Mouse (Mus musculus): ENCODE data around the gene Gcnt3. TPM values are rescaled to one million over a fixed set of nuclear protein-coding genes. Genes with fewer than 3 reads are reported as not detected.
A peak's percentile ranks its signal among the peaks of the same experiment; 100 is the strongest.
"Not testable (repeated sequence)": the region's sequence is repeated elsewhere in the genome, so short reads cannot be mapped to it uniquely, and the experiment has no call there.

Gene Gcnt3
- total RNA-seq, 2 experiments from 2014 or later: not detected

- no peak for ATAC-seq (replicated peaks; ENCODE audit: low FRiP score, low TSS enrichment, poor library complexity, severe bottlenecking)
Measured at GRCm38 (mm10) chr9:70047839-70048238, 10.0 kb upstream of the Gcnt3 start.

DNA sequence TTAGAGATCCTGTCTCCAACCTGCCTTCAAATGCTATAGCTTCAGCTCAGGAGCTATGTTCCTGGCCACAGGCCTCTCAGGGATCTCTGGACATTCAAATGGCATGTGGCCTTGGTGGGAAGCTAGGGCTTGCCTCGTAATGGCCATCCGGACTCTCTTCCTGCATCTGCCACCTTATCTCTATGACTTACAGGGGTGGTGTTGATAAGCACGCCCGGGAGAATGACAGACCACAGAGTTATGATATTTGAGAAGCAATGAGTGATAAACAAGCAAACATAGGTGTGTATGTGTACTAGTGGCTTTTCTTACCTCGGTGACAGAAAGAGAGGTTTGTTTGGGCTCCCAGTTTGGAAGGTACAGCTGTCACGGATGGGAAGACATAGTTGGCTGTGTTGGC, 8.4 kb upstream of the Gcnt3 start:
- ATAC-seq (replicated peaks; ENCODE audit: low FRiP score, low TSS enrichment, poor library complexity, severe bottlenecking): peak; percentile 57

DNA sequence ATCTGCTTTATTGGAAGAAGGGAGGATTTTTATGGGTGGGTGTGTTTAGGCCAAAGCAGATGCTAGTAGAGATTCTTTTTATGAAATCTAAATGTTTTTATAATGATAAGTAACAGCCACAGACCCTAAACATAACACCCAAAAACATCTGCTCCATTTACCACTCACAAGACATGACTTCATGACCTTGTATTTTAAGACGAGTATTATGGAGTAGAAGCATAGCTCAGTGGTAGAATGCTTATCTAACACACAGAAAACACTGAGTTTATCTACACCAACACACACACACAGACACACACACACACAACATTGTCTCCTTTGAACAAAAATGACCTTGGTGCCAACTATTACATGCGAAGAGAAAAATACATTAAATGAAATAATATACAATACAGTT, 7.0 kb upstream of the Gcnt3 start:
- ATAC-seq (replicated peaks; ENCODE audit: low FRiP score, low TSS enrichment, poor library complexity, severe bottlenecking): peak; percentile 81

DNA sequence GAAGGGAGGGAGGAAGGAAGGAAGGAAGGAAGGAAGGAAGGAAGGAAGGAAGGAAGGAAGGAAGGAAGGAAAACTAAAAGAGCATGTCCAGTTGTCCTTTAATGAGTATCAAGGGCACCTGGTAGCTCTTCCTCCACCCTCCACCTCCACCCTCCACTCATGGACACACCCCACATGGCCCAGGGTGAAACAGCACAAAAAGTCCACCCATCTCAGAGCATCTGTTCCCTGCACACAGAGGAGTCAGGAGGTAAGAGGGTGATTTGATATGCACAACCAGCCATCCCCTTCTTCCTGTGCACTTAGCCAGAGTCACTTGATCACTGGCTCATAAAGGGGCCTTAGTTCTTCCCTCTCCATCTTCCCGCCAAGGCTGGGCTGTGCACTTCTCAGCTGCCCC, 5.0 kb upstream of the Gcnt3 start:
- ATAC-seq (replicated peaks; ENCODE audit: low FRiP score, low TSS enrichment, poor library complexity, severe bottlenecking): no peak

DNA sequence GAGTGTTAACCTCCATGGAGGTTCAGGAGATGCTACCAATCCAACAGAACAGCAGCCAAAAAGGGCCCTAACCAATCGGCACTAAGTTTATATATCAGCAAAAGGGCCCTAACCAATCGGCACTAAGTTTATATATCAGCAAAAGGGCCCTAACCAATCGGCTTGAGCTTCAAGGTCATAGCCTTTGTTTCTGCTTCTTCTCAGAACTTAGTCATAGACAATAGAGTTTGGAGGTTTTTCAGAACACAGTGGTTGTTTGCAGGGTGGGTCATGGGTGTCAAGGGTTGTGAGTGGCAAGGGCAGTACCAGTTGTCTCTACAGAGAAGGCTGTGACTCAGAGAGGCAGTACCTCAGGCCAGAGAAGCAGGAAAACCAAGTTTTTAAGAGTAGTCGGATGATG, 4.2 kb upstream of the Gcnt3 start:
- no peak for ATAC-seq (replicated peaks; ENCODE audit: low FRiP score, low TSS enrichment, poor library complexity, severe bottlenecking)

DNA sequence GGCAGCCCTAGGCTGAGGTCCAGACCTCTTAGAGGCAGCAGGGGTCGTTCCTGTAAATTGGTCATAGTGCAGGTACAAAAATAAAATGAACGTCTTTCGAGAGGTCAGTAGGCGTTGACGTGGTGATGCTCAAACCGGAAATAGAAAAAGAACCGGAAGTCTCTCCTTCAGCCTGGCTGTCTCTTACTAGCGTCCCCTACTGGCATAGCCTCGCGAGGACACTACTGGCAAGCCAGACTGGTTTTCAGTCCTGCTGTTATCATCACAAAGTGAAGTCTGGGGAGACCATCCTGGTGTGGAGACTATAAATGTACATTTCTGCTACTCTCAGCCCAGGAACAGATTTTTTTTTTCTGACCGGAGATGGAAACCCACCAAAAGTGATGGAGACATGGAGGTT, 2.7 kb upstream of the Gcnt3 start:
- no peak for ATAC-seq (replicated peaks; ENCODE audit: low FRiP score, low TSS enrichment, poor library complexity, severe bottlenecking)

- ATAC-seq (replicated peaks; ENCODE audit: low FRiP score, low TSS enrichment, poor library complexity, severe bottlenecking): no peak
Measured at GRCm38 (mm10) chr9:70039597-70040385, 1.9 kb upstream of the Gcnt3 start.

DNA sequence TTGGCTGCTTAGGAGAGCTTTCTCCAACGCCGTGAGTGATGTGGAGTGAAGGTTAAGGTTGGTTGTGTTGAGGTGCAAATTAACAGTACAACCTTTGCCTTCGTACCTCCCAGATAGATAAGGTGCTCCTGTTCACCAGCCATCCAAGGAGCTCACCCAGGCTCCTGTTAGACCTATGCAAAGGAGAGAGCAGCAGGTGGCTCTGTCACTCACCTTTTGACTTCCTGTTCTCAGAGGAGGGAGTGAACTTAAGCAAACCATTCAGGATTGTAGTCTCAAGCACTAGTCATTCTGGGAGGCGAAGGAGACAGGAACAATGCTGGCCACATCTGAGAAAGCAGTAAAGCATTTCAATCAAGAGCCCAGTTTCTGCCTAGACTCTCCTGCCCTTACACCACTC, 1.2 kb downstream of the Gcnt3 start:
- ATAC-seq (replicated peaks; ENCODE audit: low FRiP score, low TSS enrichment, poor library complexity, severe bottlenecking): no peak

DNA sequence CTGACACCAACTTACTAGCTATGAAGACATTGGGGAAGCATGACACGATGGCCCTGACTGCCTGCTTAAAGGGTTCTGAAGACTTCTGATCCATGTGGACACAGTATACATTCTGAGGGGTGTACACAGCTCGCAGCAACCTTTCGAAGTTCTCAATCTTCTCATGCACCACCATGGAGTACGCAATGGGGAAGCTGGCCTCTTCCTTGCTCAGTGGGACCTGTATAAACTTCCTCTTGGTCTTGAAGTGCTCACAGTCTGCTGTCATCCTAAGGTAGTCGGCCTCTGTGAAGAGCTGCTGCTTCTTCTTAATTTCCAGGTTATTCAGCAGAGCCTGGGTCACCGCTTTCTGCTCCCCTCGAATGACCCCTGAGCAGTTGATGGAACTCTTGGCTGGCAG, 3.2 kb downstream of the Gcnt3 start:
- no peak for ATAC-seq (replicated peaks; ENCODE audit: low FRiP score, low TSS enrichment, poor library complexity, severe bottlenecking)

DNA sequence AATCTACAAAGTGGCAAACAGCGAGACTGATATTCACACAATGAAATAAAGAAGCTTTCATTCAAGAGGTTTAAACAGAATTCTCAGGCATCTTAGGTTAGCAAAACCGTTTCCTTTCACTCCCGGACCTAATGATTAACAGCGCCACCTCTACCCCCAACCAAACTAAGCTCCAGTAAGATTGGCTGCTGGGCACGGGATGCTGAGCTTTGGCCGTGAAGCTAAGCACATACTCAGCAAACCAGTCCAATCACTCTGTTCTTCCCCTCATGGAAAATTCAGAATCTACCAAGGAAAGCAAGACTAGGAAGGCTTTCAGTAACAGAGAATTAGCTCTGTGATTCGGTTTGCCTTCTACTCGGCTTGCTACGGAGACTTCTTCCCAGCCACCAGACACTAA, 4.8 kb downstream of the Gcnt3 start:
- no peak for ATAC-seq (replicated peaks; ENCODE audit: low FRiP score, low TSS enrichment, poor library complexity, severe bottlenecking)

DNA sequence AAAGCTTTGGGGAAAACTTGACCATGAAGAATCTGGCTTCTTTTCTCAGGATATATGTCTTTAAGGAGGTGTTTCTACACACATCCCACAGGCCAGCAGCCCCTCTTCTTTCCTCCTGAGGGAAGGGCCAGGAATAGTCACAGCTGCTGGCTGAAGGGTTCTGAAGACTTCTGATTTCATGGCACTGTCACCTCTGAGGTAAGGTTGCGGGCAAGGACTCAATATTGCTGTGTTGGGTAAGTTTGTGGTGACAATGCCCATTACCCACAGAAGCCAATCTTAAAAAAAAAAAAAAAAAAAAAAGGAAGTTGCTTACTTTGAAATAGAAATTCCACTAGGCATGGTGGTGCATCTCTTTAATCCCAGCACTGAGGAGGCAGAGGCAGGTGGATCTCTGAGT, 5.7 kb downstream of the Gcnt3 start:
- no peak for ATAC-seq (replicated peaks; ENCODE audit: low FRiP score, low TSS enrichment, poor library complexity, severe bottlenecking)

DNA sequence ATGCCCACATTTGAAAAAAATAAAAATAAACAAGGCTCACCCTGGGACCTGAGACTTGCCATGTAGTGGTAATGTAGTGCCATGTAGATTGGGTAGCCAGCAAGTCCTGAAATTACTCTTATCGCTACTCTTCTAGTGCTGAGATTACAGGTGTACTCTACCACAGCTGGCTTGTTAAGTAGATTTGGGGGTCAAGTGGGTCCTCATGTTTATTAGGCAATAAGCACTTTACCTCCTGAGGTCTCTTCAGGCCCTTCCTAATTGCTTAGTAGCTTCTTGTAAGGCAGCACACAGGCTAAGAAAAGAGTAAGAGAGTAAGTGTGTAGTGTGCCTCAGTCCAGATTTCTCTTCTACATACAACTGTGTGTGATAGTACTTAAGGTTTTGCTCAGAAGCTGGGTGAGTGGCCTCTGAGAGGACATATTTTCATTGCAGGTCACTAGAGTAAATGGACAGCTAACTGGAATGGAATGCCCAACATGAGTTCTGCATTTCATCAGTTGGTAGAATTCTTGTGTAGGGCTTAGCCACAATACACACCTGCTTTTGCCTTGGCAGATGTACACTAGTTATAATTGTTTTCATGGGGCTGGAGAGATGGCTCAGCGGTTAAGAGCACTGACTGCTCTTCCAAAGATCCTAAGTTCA, 12.4 kb downstream of the Gcnt3 start:
- no peak for ATAC-seq (replicated peaks; ENCODE audit: low FRiP score, low TSS enrichment, poor library complexity, severe bottlenecking)

- ATAC-seq (replicated peaks; ENCODE audit: low FRiP score, low TSS enrichment, poor library complexity, severe bottlenecking): no peak
Measured at GRCm38 (mm10) chr9:70024648-70025047, 13.2 kb downstream of the Gcnt3 start.

- ATAC-seq (replicated peaks; ENCODE audit: low FRiP score, low TSS enrichment, poor library complexity, severe bottlenecking): not testable (repeated sequence)
Measured at GRCm38 (mm10) chr9:70023615-70024014, 14.3 kb downstream of the Gcnt3 start.

GRCm38 (mm10) chr9:70022083-70022482, 15.8 kb downstream of the Gcnt3 start:
- ATAC-seq (replicated peaks; ENCODE audit: low FRiP score, low TSS enrichment, poor library complexity, severe bottlenecking): no peak

DNA sequence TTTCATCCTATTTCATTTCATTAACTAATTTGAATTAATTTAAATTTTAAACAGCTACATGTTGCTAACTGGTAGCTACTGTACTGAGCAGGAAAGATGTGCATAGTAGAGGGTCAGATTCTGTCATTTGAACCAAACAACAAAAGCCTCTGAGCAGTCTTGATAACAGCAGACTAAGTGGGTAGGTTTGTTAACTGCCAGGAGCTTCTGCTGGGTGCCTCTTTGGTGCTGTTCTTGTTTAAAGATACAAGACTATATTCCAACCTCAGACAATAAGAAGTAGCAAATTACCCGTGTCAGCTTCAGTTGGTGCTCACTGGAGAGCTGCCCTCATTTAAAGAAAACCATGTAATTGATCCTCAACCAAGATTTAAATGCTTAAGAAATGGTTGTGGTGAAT, 16.3 kb downstream of the Gcnt3 start:
- peak; percentile 78 for ATAC-seq (replicated peaks; ENCODE audit: low FRiP score, low TSS enrichment, poor library complexity, severe bottlenecking)

DNA sequence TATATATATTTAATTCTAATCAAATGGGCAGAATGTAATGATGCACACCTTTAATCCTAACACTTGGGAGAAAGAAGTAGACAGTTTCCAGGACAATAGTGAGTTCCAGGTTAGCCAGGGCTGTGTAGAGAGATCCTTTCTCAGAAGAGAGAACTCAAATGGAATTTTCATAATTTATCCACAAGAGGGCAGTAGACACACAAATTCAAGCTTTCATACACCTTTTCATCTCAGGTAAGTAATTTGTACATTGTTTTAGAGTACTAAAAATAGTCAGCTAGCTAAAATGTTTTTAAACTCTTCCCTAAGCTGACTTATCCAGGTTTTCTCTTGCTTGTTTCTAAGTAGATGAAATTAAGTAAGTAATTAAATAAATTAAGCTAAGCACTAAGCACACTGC, 19.0 kb downstream of the Gcnt3 start:
- no peak for ATAC-seq (replicated peaks; ENCODE audit: low FRiP score, low TSS enrichment, poor library complexity, severe bottlenecking)

DNA sequence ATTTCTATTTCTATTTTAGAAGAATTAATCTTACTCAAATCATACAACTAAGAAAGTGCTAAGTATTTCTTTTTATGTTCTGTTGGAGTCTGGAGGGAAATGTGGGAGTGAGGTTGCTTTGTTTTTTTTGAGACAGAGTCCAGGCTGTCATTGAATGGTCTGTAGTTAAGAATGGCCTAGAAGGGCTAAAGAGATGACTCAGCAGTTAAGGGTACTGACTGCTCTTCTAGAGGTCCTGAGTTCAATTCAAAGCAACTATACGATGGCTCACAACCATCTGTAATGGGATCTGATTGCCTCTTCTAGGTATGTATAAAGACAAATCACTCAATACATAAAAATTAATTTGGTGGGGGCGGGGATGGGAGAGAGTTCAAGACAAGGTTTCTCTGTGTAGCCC, 22.3 kb downstream of the Gcnt3 start:
- ATAC-seq (replicated peaks; ENCODE audit: low FRiP score, low TSS enrichment, poor library complexity, severe bottlenecking): no peak

DNA sequence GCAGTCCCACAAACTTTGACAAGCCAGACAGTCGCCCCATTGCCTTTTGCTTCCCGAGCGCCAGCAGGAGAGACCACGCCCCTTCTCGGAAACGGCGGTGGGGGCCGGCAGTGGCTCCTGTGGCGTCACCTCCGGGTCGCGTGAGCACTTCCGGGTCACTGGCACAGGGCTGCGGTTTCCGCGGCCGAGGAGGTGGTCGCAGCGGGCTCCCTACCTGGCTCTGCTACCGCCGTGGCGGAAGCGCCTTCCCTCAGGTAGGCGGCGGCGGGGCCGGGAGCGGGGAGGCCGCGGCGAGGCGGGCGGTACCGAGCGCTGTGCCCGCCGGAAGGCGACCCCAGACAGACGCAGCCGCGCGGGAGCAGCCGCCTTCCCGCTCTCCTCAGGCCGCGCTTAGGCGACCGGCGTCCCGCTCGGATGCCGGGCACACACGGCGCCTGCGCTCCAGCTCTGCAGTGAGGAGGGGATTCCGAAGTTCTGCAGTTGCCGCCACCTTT, 25.4 kb downstream of the Gcnt3 start, which contains the start of gene Gtf2a2:
Gene Gtf2a2, plus strand, starts transcription at position 143 of the 494 bp plus-strand sequence.
- ATAC-seq (replicated peaks; ENCODE audit: low FRiP score, low TSS enrichment, poor library complexity, severe bottlenecking): peak; percentile 91

DNA sequence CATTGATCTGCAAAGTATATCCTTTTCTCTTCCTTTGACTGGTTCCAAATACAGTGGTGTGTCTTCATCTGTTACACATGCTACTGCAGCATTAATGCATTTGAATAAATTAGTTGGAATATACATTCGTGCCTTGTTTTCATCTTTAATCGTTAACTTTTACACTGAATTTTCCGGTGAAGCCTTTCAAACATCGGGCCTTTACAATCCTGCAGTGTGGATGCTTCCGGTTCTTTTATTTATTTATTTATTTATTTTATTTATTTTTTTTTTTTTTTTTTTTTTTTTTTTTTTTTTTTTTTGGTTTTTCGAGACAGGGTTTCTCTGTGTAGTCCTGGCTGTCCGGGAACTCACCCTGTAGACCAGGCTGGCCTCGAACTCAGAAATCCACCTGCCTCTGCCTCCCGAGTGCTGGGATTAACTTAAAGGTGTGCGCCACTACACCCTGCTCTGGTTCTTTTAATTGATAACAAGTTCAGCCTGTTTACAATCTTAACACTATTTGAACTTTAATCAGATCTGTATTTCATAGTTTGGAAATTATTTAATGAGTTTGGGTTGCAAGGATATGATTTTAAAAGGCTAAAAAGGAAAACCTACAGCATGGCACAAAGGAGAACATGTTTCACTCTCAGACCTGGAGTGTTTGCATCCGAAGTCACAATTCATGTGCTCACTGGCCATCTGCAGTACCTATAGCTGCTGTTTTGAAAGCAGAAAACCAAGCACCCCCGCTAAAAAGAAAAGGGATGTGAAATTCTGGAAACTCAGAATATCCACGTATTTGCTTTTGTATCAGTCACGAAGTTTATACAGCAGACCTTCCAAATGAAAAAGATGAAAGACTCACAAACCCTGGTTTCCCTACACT, 26.1 kb downstream of the Gcnt3 start:
- ATAC-seq (replicated peaks; ENCODE audit: low FRiP score, low TSS enrichment, poor library complexity, severe bottlenecking): no peak
